Mouse (Mus musculus): ENCODE measurements at regions not wholly inside any gene's neighbourhood (a gene's known extent, or its start where the extent isn't known, plus 50 kb on each side); places are given as distances from the start of the nearest gene placed in this dataset.

DNA sequence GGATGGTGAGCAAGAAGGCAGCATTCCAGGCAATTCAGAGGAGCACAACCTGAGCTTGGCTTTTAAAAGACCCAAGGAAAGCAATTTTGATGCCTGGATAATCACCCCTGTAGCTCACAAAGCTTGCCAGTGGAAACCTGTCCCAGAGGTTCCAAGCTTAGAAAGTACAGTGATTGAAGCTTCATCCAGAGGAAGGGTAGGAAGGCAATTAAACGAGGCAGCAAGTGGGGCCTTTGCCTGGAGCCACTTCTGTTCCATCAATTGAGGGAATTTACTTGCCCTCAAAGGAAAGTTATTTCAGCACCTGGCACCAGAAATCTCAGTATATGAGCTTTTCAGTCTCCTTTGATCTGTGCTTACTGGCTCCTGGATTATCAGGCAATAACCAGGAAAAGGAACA, 171.9 kb upstream of the Cd180 start:
- ATAC-seq: no peak

GRCm38 (mm10) chr13:102522080-102522479, 171.3 kb upstream of the Cd180 start:
- ATAC-seq: no peak

GRCm38 (mm10) chr13:102526621-102527140, 166.7 kb upstream of the Cd180 start:
- ATAC-seq: no peak

GRCm38 (mm10) chr13:102533784-102534183, 159.6 kb upstream of the Cd180 start:
- ATAC-seq: no peak

GRCm38 (mm10) chr13:102537424-102538242, 155.7 kb upstream of the Cd180 start:
- no peak for ATAC-seq

GRCm38 (mm10) chr13:102540436-102540835, 152.9 kb upstream of the Cd180 start:
- ATAC-seq: no peak

DNA sequence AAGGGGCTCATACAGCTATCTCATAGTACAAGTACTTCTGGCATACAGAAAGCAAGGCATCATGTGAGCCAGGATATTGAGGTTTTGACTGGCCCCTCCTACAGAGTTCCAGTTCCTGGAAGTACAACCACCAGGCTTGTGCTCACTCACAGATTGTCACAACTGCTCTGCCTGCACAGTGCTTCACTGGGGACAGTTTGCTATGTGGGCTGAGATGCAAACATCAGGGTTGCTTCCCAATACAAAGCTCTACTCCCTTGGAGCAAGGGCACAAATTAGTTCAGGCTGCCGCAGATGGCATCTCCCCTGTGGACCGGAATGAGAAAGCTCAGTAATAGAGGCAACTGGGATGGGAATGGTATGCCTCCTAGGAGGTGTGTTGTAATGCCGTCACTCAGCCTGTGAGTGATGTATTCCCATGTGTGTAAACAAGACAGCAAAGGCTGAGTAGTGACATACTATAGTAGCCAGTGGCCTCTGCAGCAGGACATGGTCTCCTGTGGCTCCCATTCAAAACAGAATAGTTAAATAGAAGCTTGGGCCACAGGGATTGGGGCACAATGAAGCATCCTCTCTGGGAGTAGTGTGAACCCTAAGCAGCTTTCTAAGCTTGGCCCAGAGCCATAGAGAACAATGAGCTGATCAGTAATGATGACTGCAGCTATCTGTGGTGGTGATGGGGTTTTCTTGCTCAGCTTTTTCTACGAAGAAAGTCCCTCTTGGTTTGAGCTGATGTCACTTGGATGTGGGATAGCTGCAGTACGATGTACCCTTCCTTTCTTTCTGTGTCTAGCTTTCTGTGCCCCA, 148.8 kb upstream of the Cd180 start:
- ATAC-seq: no peak

GRCm38 (mm10) chr13:102545845-102546615, 147.3 kb upstream of the Cd180 start:
- ATAC-seq: no peak

DNA sequence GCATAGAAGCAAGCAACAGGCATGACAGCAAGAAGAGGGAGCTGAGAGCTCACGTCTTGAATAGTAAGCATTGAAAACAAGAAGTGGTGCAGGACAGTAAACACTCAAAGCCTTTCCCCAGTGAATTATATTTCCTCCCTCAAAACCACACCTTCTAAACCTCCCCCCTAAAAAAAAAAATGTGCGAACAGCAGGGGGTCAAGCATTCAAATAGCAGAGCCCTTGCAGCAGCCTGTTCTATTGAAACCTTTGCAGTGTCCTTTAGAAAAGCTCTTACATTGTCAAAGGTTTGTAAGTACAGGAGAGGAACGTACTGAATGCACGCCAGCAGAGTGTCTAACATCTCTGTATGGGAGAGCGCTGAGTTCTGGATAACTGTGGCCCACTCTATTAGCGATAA, 145.1 kb upstream of the Cd180 start:
- ATAC-seq: no peak

DNA sequence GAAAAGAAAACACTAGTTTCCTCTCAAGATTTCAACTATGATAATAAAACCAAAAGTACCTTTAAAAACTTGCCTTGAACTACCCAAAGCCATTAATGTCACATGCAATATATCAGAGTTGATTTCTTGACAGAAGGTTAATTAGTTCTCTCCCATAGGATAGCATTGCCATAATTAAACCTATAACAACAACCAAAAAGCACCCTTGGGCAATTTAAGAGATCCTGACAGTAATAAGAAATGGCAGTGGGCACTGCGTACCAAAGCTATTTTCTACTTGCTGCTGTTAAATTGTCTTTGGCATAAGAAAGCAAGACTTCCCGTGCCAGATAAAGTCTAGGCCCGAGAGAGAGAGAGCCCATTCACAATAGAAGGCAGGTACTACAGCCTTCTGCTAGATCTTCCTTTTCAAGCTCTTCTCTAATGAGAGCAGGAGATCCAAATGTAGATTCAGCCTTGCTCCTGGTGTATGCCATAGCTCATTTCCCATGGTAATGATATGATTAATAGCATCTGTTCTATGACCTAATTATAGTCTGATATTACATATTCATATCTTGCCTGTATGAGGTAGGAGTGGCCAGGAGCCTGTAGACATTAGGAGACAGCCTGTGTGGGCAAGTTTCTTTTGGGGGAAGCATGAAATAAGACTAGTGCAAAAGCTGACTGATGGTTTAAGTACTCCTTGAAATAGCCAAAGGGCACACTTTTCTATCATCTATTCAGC, 126.3 kb upstream of the Cd180 start:
- no peak for ATAC-seq

- ATAC-seq: no peak
Observed at GRCm38 (mm10) chr13:102569580-102569979, 123.8 kb upstream of the Cd180 start.

- ATAC-seq: no peak
Observed at GRCm38 (mm10) chr13:102570286-102570685, 123.1 kb upstream of the Cd180 start.

DNA sequence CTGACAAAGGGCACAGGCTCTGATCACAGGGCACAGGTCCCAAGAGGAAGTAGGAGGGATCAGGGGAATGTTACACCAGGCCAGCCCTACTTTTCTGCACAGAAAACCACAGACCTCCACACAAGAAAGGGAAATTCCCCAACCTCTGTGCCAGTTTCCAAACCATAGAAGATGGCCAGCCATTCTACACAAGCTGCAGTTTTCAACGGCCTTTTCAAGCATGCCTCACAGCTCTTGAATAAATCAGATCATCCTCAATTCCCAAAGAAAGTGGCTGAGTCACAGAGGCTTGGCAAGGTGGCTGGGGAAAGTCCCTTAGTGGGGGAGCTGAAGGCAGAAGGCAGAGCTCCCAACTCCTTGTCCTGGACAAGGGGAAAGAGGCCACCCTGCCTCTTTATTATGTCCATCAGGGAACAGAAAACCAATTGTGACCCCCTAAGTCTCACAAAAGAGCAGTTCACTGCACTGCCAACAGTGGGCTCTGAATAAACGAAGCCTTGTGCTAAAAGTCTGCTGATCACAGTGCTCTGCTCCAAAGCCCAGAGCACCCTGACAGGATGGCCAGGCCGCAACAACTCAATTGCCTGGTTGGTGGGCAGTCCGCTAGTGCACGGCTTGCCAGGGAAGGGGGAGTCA, 120.0 kb upstream of the Cd180 start:
- no peak for ATAC-seq

DNA sequence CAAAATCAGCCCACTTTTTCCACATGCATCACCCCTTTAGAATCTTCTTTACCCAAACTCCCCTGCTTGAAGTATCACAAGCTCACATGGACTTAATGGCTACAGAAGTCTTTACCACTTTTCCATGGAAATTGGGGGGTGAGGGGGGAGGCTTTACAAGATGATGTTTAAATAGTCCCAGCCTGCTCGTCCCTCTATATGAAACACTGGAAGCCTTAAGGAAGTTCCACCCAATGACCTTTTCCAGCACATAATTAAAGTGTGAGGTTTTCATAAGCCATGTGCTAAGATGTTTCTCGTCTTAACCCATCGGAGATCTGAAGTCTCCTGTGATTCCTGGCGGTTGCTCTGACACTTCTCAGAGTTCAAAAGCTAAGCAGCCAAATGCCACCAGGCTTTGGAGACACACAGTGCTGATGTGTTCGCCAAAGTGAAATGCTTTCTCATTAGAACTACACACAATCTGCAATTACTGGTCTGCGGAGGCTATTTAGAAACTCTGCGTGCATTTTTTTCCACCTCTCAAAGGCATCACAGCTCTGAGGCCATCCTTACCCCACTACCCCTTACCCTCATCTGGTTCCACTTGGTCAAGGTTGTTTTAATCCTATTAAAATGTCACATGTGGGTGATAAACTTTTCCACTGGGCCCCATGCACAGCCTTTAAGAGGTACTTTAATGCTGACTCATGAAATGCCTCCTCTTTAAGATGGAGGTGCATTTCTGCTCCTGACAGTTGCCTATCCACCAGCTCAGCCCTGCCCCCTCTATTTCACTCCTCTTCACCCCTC, 116.3 kb upstream of the Cd180 start:
- ATAC-seq: no peak

- ATAC-seq: no peak
Observed at GRCm38 (mm10) chr13:102578811-102579210, 114.5 kb upstream of the Cd180 start.

- ATAC-seq: no peak
Observed at GRCm38 (mm10) chr13:102579638-102580037, 113.7 kb upstream of the Cd180 start.

GRCm38 (mm10) chr13:102583984-102584645, 109.2 kb upstream of the Cd180 start:
- ATAC-seq: no peak

DNA sequence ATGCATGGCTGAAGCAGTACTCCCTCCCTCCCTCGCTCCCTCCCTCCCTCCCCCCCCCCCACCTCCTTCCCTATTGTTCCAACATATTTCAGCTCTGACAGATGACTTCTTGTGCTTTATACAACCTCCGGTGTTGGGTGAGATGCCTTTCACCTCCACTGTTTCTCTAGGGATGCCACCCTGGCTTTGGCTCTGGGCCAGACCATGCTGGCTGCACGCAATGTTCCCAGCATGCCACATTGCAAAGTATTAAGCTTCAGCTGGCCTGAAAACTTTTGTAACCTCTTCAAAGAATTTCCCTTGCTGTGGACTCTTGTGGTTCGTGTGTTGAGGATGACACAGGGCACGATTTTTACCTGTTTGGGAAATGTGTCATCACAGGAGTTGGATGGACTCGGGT, 107.1 kb upstream of the Cd180 start:
- ATAC-seq: no peak

- no peak for ATAC-seq
Observed at GRCm38 (mm10) chr13:102589680-102590435, 103.5 kb upstream of the Cd180 start.

Data from activated CD4-positive, CD25-positive, alpha-beta regulatory T cell, adult 4 months (primary cell).